Mouse (Mus musculus) kidney, postnatal 25 days (tissue): ENCODE results near the gene Ccr1l1.
"Not testable (repeated sequence)": the region's sequence is repeated elsewhere in the genome, so short reads cannot be mapped to it uniquely, and the experiment has no call there.

Source experiments
- DNase-seq, 2 experiments: peaks; one replicate each; pipeline ENCODE4 v3.0.0; 2021; ENCODE audit warnings: mixed read lengths in 2 of 2

The Ccr1l1 gene

DNA sequence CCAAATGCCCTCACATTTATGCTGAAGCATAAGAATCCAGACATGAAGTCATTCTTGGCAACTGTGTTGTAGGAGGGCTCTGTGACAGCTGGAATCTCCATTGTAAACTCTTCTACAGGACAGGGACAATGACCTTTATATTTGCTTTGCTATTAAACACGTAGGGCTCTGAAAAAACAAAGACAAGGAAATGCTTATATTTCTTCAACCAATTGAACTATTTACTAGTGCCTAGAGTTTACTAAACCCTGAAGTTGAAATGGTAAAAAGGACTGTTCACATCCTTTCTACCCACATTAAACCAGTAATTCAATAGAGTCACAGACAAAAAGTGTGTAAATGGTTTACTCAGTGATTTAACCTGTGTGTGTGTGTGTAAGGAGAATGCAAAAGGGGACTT lies at the start of gene Ccr1l1:
TSS of gene Ccr1l1 (minus strand) at position 101 of the 400 bp plus-strand sequence.
- no peak for DNase-seq

- no peak for DNase-seq
These were observed 43.5 kb upstream of the Ccr1l1 start, which contains the start of gene Ccr3 for GRCm38 (mm10) chr9:124021672-124022071. Gene Ccr3 (plus strand): TSS chr9:124021972.

GRCm38 (mm10) chr9:124019887-124020286 lies 41.7 kb upstream of the Ccr1l1 start:
- DNase-seq = no peak

- no peak for DNase-seq
These were observed 37.8 kb upstream of the Ccr1l1 start for GRCm38 (mm10) chr9:124016048-124016447.

GRCm38 (mm10) chr9:124014985-124015652 lies 36.9 kb upstream of the Ccr1l1 start:
- DNase-seq = no peak

- no peak for DNase-seq
These were observed 35.1 kb upstream of the Ccr1l1 start for GRCm38 (mm10) chr9:124013270-124013669.

GRCm38 (mm10) chr9:124012691-124013090 lies 34.5 kb upstream of the Ccr1l1 start:
- DNase-seq = no peak

DNA sequence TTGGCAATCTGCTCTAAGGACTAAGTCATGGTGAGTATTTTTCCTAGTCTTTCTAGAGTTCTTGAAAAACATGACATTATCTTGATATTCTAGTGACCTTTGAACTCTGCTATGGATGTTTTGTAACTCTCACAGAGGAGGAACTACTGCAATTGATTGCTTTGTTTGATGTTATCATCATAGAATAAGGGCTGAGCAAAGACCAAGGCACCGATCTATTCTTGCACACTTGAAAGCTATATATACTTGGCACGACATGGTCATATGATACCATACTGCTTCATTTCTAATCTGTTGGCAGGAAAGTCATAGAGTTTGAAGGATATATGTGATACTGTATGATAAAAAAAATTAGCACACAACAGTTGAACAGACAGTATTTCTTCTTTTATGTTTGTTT lies 21.6 kb upstream of the Ccr1l1 start:
- no peak for DNase-seq

GRCm38 (mm10) chr9:123997719-123998118 lies 19.5 kb upstream of the Ccr1l1 start:
- DNase-seq = no peak

DNA sequence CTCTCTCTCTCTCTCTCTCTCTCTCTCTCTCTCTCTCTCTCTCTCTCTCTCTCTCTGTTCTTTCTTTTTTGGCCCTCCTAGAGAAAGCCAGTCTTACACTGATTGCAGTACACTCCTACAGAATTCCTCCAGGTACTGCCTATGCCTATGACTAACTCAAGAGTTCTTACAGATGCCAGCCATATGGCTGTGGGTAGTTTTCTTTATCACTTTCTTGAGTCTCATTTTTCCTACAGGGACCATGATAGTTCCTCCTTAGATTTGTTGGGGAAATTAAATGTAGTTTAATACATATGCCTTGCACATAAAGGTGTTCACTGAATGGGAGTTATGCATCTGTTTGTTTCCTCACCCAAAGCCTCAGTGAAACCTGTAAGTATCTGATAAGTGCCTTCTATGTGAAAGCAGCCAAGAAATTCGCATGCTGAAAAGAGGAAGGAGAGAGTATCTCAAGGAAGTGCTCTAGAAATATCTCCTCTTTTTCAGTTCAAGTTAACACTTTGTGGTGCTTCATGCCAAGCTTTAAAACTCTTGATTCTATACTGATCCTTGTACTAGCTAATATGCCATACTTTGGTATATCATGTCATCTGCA lies 13.2 kb upstream of the Ccr1l1 start:
- DNase-seq = no peak

DNA sequence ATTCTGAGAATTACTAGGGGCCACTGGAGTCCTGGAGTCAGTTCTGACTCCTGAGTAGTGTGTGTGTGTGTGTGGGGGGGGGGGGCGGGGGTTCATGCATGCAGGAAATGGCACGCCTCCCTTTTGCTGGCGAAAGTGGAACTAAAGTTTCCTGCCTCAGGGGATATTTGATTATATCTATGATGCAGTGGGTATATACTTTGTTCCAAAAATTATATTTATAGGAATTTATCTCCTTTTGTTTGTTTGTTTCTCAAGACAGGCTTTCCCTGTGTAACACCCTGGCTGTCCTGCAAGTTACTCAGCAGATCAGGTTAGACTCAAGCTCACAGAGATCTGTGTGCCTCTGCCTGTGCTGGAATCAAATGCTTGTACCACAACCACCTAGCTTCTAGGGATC lies 11.5 kb upstream of the Ccr1l1 start:
- DNase-seq = no peak

DNA sequence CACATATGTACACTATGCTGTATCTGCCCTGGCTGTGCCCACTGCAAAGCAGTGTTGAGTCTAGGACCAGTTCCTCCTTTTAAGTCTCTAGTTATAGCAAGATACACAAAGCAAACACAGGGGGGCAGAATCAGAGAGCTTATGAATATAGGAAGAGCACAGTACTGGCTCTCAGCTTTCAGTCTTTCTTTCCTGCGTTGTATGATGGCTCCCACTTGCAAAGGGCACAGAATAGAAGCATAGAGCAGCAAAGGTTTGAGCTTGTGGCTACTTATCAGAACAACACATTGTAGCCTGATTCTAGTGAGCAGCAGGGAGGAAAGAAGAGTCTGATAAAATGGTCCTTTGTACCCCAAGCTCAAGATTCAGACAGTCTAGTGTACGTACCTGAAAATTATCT lies 8.0 kb upstream of the Ccr1l1 start:
- DNase-seq = no peak

- DNase-seq = no peak
These were observed 6.7 kb upstream of the Ccr1l1 start for GRCm38 (mm10) chr9:123984943-123985342.

DNA sequence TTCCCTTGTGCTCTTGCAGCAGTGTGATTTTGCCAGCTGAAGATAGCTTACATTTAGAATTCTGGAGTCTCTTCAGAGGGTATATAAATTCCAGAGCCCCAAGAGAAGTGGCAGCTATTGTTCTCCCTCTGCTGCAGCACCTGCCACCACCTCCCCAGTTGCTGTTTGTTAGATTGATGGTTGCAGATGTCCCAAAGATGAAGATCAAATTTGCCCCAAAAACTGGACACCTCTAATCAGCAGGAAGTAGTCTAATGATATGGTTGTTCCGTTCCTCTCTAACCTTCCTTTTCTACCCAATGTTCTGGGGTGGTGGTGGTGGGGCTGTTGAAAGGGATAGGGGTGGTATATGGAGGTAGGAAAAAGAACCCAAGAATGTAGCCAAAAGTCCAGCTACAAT lies 4.5 kb upstream of the Ccr1l1 start:
- DNase-seq = no peak

DNA sequence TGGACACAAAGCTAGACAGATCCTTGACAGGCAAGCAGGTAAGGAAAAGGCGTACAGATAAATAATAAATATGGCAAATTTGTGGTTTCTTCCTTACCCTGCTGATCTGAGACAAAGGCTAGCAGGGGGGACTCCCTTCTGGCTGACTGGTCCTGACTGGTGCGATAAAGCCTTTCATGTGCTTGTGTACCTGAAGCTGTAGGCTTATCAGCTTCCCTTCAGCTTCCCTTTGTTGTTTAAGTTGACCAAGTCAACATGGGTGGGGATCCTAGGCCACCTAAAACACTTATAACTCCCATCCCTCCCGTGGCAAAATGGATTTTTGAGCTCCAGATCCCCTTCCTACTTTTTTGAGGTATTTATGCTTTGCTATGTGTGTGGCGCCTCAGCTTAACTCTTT lies 3.7 kb upstream of the Ccr1l1 start:
- DNase-seq = no peak

DNA sequence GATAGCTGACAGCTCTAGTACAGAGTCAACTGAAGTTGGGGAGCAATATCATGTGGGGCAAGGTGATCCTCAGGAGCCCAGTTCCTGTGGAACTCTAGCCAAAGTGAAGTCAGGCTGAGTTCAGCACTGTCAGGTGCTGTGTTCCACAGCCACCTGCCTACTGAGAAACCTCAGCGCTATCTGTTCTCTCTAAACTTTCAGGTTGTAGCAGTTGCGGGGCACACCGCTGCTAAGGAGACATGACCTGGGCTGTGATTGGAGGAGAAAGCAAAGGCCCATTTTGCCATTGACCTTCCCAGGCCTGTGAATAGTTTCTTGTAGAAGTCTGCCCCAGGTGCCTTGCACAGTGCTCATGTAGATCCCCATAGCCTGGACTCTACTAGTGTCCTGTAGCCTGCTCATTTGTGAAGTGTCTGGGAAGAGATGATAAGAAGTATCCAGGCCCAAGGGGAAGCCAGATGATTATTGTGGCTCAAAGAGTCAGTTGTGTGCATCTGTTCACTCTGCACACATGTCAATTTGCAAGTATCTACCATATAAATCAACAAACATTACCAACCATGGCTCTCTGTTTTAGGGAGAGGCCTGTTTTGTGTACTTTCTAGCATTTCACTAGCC lies 2.8 kb upstream of the Ccr1l1 start:
- DNase-seq = not testable (repeated sequence)

GRCm38 (mm10) chr9:123976876-123977663 lies 1.1 kb downstream of the Ccr1l1 start:
- DNase-seq = no peak

GRCm38 (mm10) chr9:123975630-123976029 lies 2.6 kb downstream of the Ccr1l1 start:
- no peak for DNase-seq

- no peak for DNase-seq
These were observed 9.8 kb downstream of the Ccr1l1 start, which contains the start of gene Ccr1 for GRCm38 (mm10) chr9:123968290-123968912. Gene Ccr1 (minus strand): TSS chr9:123968692.

- DNase-seq = not testable (repeated sequence)
These were observed 11.2 kb downstream of the Ccr1l1 start for GRCm38 (mm10) chr9:123966858-123967495.

DNA sequence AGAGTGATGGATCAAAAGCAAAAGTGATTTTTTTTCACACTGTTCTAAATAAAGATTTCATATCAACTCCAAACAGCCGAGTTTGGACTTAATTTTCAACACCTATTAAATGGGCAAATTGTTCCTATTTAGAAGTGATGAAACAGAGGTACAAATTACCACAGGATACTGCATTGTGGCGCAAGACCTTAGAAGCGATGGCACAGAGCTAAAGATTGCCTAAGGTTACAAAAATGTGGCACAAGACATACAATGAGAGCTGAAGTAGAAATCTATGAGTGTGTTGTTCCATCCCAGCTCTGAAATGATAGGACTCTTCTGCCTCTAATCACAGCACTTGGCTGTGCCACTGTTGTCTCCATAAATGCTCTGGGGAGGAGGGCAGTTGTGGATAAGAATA lies 13.4 kb downstream of the Ccr1l1 start:
- no peak for DNase-seq

- DNase-seq = no peak
These were observed 18.0 kb downstream of the Ccr1l1 start for GRCm38 (mm10) chr9:123960161-123960560.
